14 mouse cellular contexts compared by ENCODE assay signal in the genomic region with DNA sequence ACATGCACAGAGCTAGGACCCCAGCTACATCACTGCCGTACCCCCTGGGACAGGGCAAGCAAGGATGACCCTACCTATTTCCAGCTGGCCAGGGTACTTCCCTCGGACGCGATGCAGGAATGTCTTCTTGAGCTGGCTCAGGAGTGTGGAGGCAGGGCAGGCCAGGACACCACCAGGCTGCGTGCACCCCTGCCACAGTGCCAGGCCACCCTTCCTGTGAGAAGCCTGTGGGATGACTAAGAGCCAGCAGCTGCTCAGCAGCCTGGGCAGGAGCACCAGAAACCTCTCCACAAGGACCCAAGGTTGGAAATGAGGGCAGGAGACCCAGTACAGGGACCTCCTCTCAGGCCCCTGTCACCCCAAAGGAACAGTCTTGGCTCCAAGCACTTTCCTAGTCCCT.
"Had no signal": no experiment of that assay in that cellular context is flagged by ENCODE, and none has a peak within 500 bp of the region (broad histone marks: within the 10 kb centered on the region; RNA-seq: fewer than 3 reads in every experiment).

No protein-coding gene starts in this region.

- DNase-seq: layer of hippocampus, adult 9-11 months; left cerebral cortex, postnatal 4 days; lung, embryonic 14.5 days; lung, postnatal 10 days; lung, postnatal 4 days; right cerebral cortex, adult 18-20 months; right cerebral cortex, postnatal 25 days; thymus, postnatal 36 days had no signal

- H3K9ac ChIP-seq: kidney, embryonic 15.5 days; liver, embryonic 15.5 days; lung, embryonic 14.5 days; neural tube, embryonic 15.5 days had no signal

- H3K4me2 ChIP-seq: kidney, embryonic 15.5 days; liver, embryonic 11.5 days; liver, embryonic 15.5 days; lung, embryonic 14.5 days; midbrain, embryonic 11.5 days; neural tube, embryonic 15.5 days had no signal

- H3K27ac ChIP-seq: kidney, embryonic 15.5 days; liver, embryonic 15.5 days; neural tube, embryonic 15.5 days had no signal

- H3K9me3 ChIP-seq: kidney, embryonic 15.5 days; liver, embryonic 15.5 days; neural tube, embryonic 15.5 days had no signal

- H3K27me3 ChIP-seq: liver, embryonic 15.5 days had no signal

- H3K4me3 ChIP-seq: kidney, embryonic 15.5 days; liver, embryonic 15.5 days; neural tube, embryonic 15.5 days had no signal

- ATAC-seq: midbrain, embryonic 16.5 days had no signal
